Mouse (Mus musculus) ZHBTc4 (cell line): ENCODE results near the gene Hist1h2ah.
"Not testable (repeated sequence)": the region's sequence is repeated elsewhere in the genome, so short reads cannot be mapped to it uniquely, and the experiment has no call there.

Experiments
- DNase-seq: peaks from one replicate; pipeline ENCODE4 v3.0.0-alpha.2; 2011; ENCODE audit warnings: low read depth, low spot score

The Hist1h2ah gene

DNA sequence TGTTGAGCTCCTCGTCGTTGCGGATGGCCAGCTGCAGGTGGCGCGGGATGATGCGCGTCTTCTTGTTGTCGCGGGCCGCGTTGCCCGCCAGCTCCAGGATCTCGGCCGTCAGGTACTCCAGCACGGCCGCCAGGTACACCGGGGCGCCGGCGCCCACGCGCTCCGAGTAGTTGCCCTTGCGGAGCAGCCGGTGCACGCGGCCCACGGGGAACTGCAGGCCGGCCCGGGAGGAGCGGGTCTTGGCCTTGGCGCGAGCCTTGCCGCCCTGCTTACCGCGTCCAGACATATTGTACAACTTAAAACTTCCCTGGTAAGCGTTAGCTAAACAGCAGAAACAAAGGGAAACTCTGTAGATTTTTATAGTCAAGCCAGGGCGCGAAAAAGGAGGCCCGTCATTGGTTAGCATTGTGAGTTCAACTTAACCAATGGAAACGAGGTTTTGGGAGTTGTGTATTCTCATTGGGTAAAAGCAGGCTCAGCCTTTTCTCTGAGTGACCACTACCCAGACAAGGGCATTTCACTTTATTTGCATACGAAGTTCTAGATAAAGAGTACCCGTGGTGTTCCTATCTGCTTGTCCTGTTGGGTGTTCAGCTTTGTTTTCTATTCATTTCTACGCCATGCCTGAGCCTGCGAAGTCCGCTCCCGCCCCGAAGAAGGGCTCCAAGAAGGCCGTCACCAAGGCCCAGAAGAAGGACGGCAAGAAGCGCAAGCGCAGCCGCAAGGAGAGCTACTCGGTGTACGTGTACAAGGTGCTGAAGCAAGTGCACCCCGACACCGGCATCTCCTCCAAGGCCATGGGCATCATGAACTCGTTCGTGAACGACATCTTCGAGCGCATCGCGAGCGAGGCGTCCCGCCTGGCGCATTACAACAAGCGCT, at the start of gene Hist1h2ah, which contains the start of gene Hist1h2bk:
TSS of gene Hist1h2ah (minus strand) at position 302 of the 882 bp plus-strand sequence.
TSS of gene Hist1h2bk (plus strand) at position 604 of the 882 bp plus-strand sequence.
- peak; percentile 97 for DNase-seq

DNA sequence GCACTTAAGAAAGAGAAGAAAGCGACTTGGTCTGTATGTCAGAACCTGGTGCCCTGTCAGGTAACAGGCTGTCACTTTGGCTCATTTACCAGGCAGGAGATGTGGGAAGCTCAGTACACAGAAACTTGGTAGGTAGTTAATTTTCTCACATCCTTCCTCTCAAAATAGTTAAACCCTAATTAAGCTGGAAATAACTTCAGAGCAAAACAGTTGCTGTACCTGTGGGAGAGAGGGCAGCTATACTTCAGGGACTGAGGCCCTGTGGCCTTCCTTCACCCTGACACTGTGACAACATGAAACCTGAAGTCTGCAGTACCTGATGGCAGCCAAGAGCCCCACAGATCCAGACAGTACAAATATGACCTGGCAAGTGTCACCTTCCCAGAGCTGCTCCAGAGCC, 48.8 kb upstream of the Hist1h2ah start, which contains the start of gene Vmn1r188:
TSS of gene Vmn1r188 (plus strand) at position 301 of the 400 bp plus-strand sequence.
- DNase-seq = not testable (repeated sequence)

DNA sequence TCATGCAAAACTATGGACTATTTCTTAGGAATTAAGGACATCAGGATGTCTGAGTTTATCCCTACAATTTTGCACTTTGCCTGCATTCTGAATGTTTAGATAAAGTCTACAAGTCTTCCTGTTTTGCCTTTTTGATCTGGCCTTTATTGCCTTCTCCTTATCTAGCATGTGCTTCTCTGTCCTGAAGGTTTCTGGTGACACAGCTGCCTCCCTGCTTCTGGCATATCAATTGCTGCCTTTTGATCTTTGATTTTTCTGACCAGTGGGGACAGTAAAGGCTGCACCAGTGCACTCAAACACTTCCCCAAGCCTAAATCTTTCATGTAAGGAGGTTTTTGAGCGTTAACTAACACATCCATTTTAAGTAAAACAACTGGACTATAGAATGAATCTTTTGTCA, 28.1 kb upstream of the Hist1h2ah start:
- no peak for DNase-seq

DNA sequence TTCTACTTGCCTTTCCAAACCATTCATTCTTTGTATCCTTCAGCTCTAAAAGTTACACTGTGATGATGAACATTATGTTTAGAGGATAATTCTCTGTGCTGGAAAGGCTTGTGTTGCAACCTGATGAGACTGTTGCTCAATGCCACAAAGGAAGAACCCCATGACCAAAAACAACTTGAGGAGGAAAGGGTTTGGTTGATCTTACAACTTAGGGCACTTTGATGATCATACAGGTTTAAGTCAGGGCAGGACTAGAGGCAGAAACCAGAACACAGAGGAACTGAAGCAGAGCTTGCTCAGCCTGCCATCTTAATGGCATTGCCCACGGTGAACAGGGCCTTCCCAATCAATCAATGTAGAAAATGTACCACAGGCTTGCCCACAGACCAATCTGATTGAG, 26.1 kb upstream of the Hist1h2ah start:
- no peak for DNase-seq

DNA sequence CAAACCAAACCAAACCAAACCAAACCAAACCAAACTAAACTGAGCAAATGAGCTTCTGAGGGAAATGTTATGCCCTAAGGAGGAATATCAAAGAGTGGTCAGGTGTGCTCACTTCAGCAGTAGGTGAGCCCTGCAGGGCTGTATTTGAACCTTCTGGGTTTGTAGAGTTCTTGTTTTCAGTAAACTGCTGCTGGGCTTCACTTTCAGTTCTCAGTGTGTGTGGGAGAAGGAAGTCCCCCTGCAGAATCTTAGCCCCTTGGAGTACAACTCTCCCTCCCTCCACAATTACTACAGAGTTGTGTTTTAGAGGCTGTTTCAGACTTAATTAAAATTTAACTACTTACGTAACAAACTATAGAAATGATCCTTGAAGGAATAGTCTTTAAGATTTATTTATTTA, 18.4 kb upstream of the Hist1h2ah start:
- DNase-seq = no peak

DNA sequence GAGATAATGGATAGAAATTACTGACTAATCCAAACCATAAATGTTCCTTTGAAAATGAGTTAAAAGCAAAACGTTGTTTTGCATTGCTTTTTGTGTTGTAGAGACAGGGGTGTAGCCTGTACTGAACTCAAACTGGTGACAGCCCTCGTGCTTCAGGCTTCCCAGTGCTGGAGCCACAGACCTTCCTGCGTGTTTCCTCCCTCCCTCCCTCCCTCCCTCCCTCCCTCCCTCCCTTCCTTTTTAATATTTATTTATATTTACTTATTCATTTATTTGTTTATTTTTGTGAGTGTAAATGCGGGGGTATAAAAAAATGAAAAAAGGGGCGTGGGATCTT, 16.1 kb upstream of the Hist1h2ah start:
- DNase-seq = no peak

DNA sequence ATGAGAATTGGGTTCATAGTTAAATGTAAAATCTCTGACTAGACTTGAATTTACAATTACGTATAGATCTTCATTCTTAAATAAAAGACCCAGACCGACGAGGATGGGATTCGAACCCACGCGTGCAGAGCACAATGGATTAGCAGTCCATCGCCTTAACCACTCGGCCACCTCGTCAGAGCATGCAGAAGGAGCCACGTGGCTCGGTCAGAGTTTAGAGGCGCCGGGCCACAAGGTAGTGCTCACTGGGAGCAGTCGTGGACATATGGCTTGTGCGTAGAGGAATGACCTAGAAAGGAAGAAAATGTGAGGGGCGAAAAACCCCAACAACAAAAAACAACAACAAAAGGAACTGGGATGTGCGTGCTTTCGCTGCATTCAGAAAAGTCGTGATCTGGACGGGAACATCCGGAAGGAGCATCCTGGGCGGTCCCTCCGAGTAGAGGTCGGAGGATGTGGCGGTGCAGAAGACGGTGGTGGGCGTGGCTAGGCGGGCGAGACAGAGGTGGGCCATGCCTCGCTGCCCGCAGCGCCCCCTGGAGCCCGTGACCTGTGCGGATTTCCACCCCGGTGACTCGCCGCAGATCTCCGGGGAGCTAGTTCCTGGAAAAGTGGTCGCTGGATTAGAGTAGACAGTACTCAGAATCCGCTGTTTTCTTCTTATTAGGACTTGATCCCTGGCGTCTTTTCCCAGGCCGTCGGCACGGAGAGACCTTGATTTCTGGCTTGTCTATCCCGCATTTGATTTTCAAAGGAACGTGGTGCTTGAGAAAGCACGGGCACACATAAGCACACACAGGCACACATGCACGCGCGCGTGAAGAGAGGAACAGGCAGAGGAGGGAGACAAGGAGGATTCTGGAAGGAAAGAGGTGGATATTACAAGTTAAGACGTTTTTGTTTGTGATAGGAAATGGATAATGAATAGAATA, 15.5 kb upstream of the Hist1h2ah start:
- peak; percentile 98 for DNase-seq

DNA sequence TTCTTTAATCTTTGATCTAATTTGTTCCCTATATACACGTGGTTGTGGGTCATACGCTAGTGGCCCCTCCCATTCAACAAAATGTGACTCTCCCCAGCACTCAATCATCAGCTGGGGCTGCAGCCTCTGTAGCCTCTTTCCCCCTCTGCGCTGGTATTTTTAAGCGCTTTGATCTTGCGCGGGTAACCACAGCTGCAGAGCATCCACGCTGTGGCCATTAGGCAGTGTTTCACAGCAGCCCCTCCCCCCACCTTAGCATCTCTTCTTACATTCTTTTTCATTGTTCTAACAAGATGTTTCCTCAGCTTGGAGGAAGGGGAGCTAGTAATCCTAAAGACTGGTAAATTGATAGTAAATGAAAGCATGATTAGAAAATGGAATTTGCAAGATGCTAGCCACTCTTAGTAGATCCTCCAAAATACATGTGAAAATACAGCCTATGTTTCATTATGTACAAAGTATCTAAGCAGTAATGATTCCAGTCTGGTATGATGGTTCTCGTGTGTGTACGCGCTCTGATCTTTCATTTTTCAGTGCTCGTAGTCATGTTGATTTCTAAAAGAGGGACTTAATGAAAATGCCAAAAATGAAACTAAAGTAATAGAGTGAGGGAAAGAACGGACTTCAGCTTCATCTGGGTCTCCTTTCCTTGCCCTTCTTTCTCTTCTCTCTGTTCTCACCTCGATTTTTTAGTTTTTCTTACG, 14.5 kb upstream of the Hist1h2ah start:
- DNase-seq = peak; percentile 88

DNA sequence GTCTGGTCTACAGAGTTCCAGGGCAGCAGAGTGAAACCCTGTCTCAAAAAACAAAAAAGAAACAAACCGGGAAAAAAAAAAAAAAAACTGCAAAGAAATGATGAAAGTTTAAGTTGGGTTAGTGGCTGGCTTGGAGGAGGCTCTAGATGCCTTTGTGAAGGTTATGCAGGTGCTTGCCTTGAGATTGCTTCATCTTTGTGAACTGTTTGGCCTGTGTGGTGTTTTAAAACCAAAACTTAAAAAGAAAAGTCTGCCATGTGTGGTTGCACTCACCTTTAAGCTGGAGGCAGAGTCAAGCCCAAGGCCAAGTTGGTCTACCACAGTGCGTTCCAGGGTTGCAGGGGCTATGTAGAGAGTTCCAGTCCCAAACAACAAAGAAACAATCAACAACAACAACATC, 13.7 kb upstream of the Hist1h2ah start:
- no peak for DNase-seq

DNA sequence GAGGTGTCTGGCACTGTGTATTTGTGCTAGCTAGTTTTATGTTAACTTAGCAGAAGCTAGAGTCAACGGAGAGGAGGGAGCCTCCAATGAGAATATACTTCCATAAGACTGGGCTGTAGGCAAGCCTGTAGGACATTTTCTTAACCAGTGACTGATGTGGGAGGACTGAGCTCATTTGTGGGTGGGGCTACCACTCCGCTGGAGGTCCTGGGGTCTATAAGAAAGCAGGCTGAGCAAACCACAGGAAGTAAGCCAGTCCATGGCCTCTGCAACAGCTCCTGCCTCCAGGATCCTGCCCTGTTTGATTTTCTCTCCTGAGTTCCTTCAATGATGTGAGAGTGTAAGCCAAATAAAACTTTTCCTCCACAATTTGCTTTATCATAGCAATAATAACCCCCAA, 9.9 kb upstream of the Hist1h2ah start:
- DNase-seq = no peak

DNA sequence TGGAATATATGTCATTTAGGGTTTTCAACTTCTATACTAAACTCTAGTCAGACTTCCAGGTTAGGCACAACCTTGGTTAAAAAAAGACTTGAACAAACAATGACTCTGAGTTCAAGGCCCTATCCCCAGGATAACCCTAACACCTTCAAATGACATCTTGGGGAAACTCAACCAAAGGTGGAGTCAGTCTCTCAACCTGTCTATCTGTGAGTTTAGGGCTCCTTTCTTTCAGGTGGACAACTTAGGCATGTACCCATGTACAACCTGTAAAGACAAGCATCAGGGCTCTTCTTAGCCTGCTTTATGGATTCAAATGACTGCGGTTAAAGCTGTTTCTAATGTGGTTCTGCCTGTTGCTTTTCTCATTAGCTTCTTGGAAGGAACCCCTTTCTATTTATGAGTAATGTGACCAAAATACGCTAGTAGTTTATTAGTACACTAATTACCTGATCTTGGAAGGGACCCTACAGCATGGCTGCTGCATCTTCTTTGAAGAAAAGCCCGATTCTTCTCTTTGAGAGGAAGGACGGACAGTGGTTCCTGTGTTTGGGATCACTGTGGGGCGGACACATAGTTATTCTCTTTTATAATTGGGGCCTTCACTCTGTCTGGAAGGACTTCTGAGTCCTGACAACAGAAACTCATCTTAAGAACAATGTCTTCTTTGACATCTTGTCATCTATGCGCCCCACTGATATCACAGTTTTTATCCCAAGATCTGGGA, 9.2 kb upstream of the Hist1h2ah start:
- no peak for DNase-seq

DNA sequence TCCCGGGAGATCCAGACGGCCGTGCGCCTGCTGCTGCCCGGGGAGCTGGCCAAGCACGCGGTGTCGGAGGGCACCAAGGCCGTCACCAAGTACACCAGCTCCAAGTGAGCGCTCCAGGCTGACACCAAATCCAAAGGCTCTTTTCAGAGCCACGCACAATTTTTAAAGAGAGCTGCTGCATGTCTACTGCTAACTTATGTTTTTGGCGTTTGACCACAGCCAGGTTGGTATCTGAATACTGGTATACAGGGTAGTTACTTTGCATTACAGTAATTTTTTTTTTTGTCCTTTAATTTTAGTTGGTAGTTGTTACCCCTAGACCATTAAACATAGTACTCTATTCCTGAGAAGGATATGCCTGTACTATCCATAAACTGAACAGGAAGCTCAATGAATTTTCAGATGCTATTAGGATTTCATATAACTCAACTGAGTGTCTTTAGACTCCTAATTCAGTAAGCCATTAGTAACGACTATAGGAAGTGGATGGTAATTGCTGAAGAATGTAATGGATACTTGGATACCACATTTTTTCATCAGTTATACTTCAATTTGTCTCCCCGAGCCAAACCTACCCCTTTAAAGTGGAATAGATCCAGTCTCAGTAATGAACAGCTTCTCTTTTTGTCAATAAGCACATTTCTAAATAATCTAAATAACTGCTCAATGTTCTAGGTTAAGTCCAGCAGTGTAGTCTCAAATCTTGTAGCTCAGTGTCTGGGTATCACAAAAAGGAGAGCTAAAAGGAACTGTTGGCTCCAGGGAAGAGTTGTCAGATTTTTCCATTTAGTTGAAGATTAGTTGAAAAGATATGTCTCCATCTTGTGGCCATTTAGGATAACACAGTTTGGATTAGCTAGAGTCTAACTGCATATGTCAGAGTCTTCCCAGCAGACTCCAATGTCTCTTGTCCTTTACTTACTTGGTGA, 8.4 kb upstream of the Hist1h2ah start:
- peak; percentile 81 for DNase-seq

DNA sequence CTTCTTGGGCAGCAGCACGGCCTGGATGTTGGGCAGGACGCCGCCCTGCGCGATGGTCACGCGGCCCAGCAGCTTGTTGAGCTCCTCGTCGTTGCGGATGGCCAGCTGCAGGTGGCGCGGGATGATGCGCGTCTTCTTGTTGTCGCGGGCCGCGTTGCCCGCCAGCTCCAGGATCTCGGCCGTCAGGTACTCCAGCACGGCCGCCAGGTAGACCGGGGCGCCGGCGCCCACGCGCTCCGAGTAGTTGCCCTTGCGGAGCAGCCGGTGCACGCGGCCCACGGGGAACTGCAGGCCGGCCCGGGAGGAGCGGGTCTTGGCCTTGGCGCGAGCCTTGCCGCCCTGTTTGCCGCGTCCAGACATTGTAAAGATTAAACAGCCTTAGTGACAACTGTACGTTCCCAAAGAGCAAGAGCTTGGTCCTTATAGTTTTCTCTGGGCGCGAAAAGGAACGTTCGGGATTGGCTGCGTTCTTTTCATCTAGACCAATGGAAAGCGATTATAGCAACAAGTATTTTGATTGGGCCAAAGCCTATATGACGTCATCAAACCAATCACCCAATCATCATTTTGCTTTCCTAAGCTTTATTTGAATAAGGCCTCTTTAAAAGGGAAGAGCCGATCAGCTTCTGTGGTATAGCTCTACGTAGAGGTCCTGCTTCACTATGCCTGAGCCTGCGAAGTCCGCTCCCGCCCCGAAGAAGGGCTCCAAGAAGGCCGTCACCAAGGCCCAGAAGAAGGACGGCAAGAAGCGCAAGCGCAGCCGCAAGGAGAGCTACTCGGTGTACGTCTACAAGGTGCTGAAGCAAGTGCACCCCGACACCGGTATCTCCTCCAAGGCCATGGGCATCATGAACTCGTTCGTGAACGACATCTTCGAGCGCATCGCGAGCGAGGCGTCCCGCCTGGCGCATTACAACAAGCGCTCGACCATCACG, 7.5 kb upstream of the Hist1h2ah start, which contains the start of the genes Hist1h2ag and Hist1h2bj:
TSS of gene Hist1h2ag (minus strand) at position 377 of the 935 bp plus-strand sequence.
TSS of gene Hist1h2bj (plus strand) at position 647 of the 935 bp plus-strand sequence.
- peak; percentile 98 for DNase-seq

DNA sequence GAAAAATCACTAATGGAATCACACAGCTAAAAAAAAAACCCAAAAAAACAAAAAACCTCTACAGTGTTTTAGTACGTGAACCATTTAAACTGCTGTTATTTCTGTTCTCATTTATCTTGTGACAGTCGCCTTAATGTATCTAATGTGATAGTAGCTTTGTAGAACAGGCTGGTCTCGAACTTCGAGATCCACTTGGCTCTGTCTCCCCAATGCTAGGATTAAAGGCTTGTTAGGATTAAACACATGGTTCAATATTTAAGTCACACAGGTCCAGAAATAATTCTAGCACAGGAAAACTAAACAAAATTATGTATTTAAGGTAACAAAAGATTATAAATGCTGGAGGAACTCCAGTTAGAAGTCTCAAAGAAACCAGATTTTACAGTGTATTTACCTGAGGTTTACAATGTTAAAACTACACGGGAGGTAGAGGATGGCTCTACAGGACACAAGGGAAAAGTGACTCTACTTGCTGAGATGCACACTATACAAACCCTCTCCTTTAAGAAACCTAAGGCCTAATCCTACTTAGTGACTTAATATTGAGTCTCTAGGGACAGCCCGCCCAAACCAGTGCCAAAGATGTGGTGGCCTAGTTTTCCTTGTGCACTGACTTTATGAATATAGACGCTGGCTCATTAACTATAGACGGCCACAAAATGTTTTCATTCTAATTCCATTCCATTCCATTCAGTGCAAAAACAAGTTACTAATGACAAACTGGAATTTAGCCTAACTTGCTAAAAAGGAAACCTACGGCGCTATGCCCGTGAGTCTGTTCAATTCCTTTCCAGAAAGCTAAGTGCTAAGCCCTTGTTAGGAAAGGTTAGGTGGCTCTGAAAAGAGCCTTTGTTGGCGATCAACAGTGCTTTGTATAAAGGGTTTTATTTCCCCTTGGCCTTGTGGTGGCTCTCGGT, 6.5 kb upstream of the Hist1h2ah start:
- peak; percentile 59 for DNase-seq

DNA sequence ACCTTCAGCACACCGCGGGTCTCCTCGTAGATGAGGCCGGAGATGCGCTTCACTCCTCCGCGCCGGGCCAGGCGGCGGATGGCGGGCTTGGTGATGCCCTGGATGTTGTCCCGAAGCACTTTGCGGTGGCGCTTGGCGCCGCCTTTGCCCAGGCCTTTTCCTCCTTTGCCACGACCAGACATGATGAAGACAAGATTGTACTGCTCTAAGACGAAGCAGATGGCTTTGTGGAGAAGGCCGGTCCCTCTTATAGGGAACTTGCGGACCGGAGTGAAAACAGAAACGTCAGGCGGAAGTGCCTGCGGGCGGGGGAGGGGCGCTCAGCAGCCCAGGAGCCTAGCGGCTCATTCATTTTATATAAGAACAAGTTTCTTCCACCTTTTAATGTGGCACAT, 5.8 kb upstream of the Hist1h2ah start, which contains the start of gene Hist1h4i:
TSS of gene Hist1h4i (minus strand) at position 221 of the 395 bp plus-strand sequence.
- DNase-seq = peak; percentile 96

DNA sequence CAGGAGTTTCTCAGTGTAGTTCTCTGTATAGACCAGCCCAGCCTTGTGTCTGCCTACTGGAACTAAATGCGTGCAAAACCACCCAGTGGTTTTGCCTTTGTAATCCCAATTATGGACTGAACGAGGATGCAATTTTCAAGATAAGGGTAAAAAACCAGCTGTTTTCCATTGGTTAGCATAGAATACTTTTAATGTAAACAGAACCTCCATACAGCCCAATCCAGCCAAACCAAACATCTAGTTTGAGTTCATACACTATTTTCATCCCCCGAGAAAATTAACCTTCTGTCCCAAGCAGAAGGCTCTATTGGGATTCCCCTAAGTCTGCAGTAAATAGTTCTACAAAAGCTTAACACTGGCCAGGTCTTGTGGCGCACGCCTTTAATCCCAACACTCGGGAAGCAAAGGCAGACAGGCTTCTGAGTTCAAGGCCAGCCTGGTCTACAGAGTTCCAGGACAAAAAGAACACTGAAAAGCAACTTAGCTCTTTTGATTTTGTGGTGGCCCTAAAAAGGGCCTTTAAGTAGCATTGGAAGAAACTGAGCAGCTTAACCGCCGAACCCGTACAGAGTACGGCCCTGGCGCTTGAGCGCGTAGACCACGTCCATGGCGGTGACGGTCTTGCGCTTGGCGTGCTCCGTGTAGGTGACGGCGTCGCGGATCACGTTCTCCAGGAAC, 5.2 kb upstream of the Hist1h2ah start:
- peak; percentile 72 for DNase-seq

DNA sequence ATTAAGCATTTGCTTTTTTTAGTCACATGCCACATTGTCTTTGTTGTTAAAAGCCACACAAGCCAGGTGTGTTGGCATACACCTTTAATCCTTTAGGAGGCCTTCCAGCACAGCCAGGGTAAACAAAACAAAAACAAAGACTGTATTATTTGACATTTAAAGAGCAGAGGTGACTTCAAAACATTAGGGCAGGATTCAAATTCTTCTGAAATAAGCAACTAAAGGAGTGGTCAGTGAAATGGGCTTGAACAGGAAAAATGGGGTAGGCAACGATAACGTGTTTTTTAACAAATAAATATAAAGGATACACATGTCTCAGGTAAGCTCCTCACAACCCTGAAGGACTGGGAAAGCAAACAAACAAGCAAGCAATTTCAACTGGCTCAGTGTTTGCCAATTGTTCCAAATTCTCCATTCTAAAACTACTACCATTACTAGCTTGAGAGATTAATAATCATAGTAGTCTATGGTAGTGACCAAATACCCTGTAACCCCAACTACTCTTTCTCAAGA, 4.6 kb upstream of the Hist1h2ah start:
- DNase-seq = peak; percentile 54
